Mouse (Mus musculus) ovary, adult 18-20 months (tissue): ENCODE measurements at regions not wholly inside any gene's neighbourhood (a gene's known extent, or its start where the extent isn't known, plus 50 kb on each side); places are given as distances from the start of the nearest gene placed in this dataset.

Experiments
- DNase-seq: peaks from one replicate; pipeline ENCODE4 v3.0.0; 2022; ENCODE audit warnings: low spot score, mixed read lengths

GRCm38 (mm10) chr2:171670945-171671547 is 372.2 kb downstream of the Cbln4 start:
- DNase-seq = no peak

- DNase-seq = no peak
Measured at GRCm38 (mm10) chr2:171668791-171669645, 374.2 kb downstream of the Cbln4 start.

GRCm38 (mm10) chr2:171662571-171662970 is 380.7 kb downstream of the Cbln4 start:
- DNase-seq = no peak

- no peak for DNase-seq
Measured at GRCm38 (mm10) chr2:171661896-171662511, 381.3 kb downstream of the Cbln4 start.

- no peak for DNase-seq
Measured at GRCm38 (mm10) chr2:171657125-171657524, 386.1 kb downstream of the Cbln4 start.

- no peak for DNase-seq
Measured at GRCm38 (mm10) chr2:171641730-171642129, 401.5 kb downstream of the Cbln4 start.

GRCm38 (mm10) chr2:171640478-171640877 is 402.8 kb downstream of the Cbln4 start:
- DNase-seq = no peak

GRCm38 (mm10) chr2:171638931-171639330 is 404.3 kb downstream of the Cbln4 start:
- DNase-seq = no peak

- no peak for DNase-seq
Measured at GRCm38 (mm10) chr2:171636837-171637236, 406.4 kb downstream of the Cbln4 start.

- no peak for DNase-seq
Measured at GRCm38 (mm10) chr2:171633355-171634097, 409.7 kb downstream of the Cbln4 start.

- no peak for DNase-seq
Measured at GRCm38 (mm10) chr2:171630101-171630715, 413.1 kb downstream of the Cbln4 start.

- no peak for DNase-seq
Measured at GRCm38 (mm10) chr2:171628182-171628850, 414.9 kb downstream of the Cbln4 start.

- no peak for DNase-seq
Measured at GRCm38 (mm10) chr2:171620668-171621067, 422.6 kb downstream of the Cbln4 start.

GRCm38 (mm10) chr2:171620253-171620652 is 423.0 kb downstream of the Cbln4 start:
- no peak for DNase-seq

- DNase-seq = no peak
Measured at GRCm38 (mm10) chr2:171618771-171619170, 424.5 kb downstream of the Cbln4 start.

- DNase-seq = no peak
Measured at GRCm38 (mm10) chr2:171618333-171618732, 424.9 kb downstream of the Cbln4 start.

- DNase-seq = no peak
Measured at GRCm38 (mm10) chr2:171615462-171615861, 427.8 kb downstream of the Cbln4 start.

- DNase-seq = no peak
Measured at GRCm38 (mm10) chr2:171605064-171605463, 438.2 kb downstream of the Cbln4 start.

GRCm38 (mm10) chr2:171595240-171595639 is 448.0 kb downstream of the Cbln4 start:
- DNase-seq = no peak

- DNase-seq = no peak
Measured at GRCm38 (mm10) chr2:171593884-171594283, 449.4 kb downstream of the Cbln4 start.

- DNase-seq = no peak
Measured at GRCm38 (mm10) chr2:171592315-171592714, 451.0 kb downstream of the Cbln4 start.
